Mouse (Mus musculus) midbrain, embryonic 16.5 days (tissue): ENCODE measurements around the gene Rccd1. TPM values are rescaled to one million over a fixed set of nuclear protein-coding genes. Genes with fewer than 3 reads are reported as not detected.

Experiments used
- ATAC-seq: fragments of 200-750 bp; cut with Nextera tagmentation; 2 replicates; pipeline ENCODE4 v1.8.0; 2017; ENCODE audit warnings: moderate TSS enrichment
- H3K27ac ChIP-seq: fragments of 300-500 bp; sonication (generic); 2 replicates; pipeline ENCODE4 v1.5.1; 2014; ENCODE audit warnings: mild to moderate bottlenecking, low read length, mixed read lengths
- H3K27me3 ChIP-seq: fragments of 300-500 bp; sonication (generic); 2 replicates; pipeline ENCODE4 v1.6.1; 2014; ENCODE audit warnings: low read depth, low read length, mixed read lengths; ENCODE audit not compliant: control insufficient read depth, insufficient read depth
- H3K36me3 ChIP-seq: fragments of 300-500 bp; sonication (generic); 2 replicates; pipeline ENCODE4 v1.6.1; 2014; ENCODE audit warnings: mild to moderate bottlenecking, low read length, moderate library complexity, mixed read lengths; ENCODE audit not compliant: control insufficient read depth, insufficient read depth
- H3K4me1 ChIP-seq: fragments of 300-500 bp; sonication (generic); 2 replicates; pipeline ENCODE4 v1.6.1; 2014; ENCODE audit warnings: mild to moderate bottlenecking, low read length, mixed read lengths; ENCODE audit not compliant: control insufficient read depth, insufficient read depth
- H3K4me2 ChIP-seq: fragments of 300-500 bp; sonication (generic); 2 replicates; pipeline ENCODE4 v1.6.1; 2014; ENCODE audit warnings: mild to moderate bottlenecking, low read length, mixed read lengths
- H3K4me3 ChIP-seq: fragments of 300-500 bp; sonication (generic); 2 replicates; pipeline ENCODE4 v1.5.1; 2014; ENCODE audit warnings: low read depth, mild to moderate bottlenecking, low read length, moderate library complexity, mixed read lengths
- H3K9ac ChIP-seq: fragments of 300-500 bp; sonication (generic); 2 replicates; pipeline ENCODE4 v1.6.1; 2014; ENCODE audit warnings: low read depth, low read length, mixed read lengths
- H3K9me3 ChIP-seq: fragments of 300-500 bp; sonication (generic); replicated peaks from 2 replicates; pipeline ENCODE4 v1.6.1; 2014; ENCODE audit warnings: mild to moderate bottlenecking, low read length, mixed read lengths; ENCODE audit not compliant: control insufficient read depth, poor library complexity, severe bottlenecking
- WGBS: fragments of 180-500 bp; shearing (Covaris S2); extraction: QIAGEN DNeasy Blood & Tissue Kit; methylation state at CpG from one replicate; pipeline ENCODE4 v1.1.7; 2014; 5-methylcytosine and 5-hydroxymethylcytosine counted together
- polyA plus RNA-seq: library from polyadenylated mRNA; unstranded; fragments of >200 nt; fragmentation: Nextera tagmentation; extraction: Ambion mirVana; gene quantifications from 2 replicates; pipeline ENCODE4 v1.2.1, GENCODE M21; 2015

Gene Rccd1
- polyA plus RNA-seq, 1 experiment from 2014 or later = 10.7 TPM

DNA sequence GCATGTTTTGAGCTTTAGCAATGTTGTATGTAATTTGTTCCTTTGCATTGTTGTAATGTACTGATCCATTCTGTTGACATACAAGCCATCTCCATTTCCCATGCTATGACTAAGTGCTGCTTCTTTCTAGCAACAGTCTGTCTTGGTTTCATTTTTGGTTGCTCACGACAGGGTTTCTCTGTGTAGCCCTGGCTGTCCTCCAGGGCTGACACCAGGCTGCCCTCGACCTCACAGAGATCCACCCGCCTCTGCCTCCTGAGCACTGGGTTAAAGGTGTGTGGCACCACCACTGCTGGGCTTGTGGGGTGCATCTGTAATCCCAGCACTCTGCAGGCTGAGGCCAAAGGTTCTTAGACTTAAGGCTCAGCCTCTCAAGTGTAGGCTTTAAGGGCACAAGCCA lies 24.7 kb downstream of the Rccd1 start:
- H3K27me3 ChIP-seq = no peaks in the 10 kb centered on the region

DNA sequence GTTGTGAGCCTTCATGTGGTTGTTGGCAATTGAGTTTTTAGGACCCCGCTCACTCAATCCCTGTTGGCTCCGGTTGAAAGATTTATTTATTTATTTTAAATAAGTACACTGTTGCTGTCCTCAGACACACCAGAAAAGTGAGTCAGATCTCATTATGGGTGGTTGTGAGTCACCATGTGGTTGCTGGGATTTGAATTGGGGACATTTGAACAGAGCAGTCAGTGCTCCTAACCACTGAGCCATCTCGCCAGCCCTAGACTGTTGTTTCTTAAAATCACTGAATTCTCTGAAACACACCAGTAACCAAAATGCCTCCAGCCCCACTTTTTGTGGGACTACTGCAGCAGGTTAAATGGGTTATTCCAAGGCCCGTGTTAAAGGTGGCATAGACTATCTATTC lies 25.5 kb downstream of the Rccd1 start:
- Histone ChIP-seq H3K9me3 (no peaks in the 10 kb centered on the region), H3K4me3 (no peak overlapping the region), H3K4me2 (no peak overlapping the region), H3K9ac (no peak overlapping the region), H3K36me3 (no peaks in the 10 kb centered on the region), H3K27ac (no peak overlapping the region), H3K27me3 (no peaks in the 10 kb centered on the region), H3K4me1 (peaks cover 8% of the 10 kb centered on the region)
- no peak for ATAC-seq
- WGBS = 92% methylated on average over 4 of the region's 4 CpGs

More for the DNA sequence above, 24.7 kb downstream of the Rccd1 start:
- H3K4me3 ChIP-seq = no peak overlapping the region
- no peak overlapping the region for H3K27ac ChIP-seq
- H3K9ac ChIP-seq = no peak overlapping the region
- 0 out of 2 replicates have a peak, but pooled peaks cover 2% of the 10 kb centered on the region for H3K36me3 ChIP-seq
- H3K9me3 ChIP-seq = no peaks in the 10 kb centered on the region
- no peak for ATAC-seq
- no peak overlapping the region for H3K4me2 ChIP-seq
- peaks cover 8% of the 10 kb centered on the region for H3K4me1 ChIP-seq
- 92% methylated on average over 3 of the region's 3 CpGs for WGBS

DNA sequence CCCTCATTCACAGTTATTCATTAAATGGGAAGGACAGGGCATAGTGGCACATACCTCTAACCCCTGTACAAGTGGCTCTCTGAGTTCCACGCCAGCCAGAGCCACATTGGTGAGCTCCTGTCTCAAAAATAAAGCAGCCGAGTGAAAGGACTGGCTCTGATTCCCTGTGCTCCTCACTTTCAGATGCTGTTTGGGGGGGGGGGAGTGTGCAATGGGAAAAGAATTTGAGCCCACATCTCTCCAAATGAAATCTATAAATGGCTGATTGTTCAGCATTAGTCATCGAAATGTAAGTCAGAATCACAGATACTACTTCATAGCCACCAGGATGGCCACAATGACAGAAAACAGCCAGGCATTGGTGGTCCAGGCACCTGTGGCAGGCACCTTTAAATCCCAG lies 27.2 kb downstream of the Rccd1 start:
- Histone ChIP-seq H3K4me3 (no peak overlapping the region), H3K9ac (no peak overlapping the region), H3K4me2 (no peak overlapping the region), H3K27me3 (no peaks in the 10 kb centered on the region), H3K4me1 (peaks cover 8% of the 10 kb centered on the region), H3K36me3 (no peaks in the 10 kb centered on the region), H3K27ac (no peak overlapping the region), H3K9me3 (no peaks in the 10 kb centered on the region)
- 82% methylated on average over 3 of the region's 3 CpGs for WGBS
- ATAC-seq = no peak

DNA sequence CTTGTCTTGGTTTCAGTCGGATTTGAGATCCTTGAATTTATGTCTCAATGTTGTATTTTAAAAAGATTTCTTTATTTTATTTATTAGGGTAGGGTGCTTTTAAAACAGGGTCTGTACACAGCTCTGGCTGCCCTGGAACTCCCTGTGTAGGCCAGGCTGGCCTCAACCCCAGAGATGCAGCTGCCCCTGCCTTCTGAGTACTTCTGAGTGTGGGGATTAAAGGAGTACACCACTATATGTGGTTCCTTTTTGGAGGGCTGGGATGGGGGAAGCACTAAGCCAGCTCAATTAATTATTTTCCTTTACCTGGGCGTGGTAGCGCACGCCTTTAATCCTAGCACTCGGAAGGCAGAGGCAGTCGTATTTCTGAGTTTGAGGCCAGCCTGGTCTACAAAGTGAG lies 27.8 kb downstream of the Rccd1 start:
- H3K4me2 ChIP-seq = no peak overlapping the region
- H3K4me1 ChIP-seq = peaks cover 8% of the 10 kb centered on the region

DNA sequence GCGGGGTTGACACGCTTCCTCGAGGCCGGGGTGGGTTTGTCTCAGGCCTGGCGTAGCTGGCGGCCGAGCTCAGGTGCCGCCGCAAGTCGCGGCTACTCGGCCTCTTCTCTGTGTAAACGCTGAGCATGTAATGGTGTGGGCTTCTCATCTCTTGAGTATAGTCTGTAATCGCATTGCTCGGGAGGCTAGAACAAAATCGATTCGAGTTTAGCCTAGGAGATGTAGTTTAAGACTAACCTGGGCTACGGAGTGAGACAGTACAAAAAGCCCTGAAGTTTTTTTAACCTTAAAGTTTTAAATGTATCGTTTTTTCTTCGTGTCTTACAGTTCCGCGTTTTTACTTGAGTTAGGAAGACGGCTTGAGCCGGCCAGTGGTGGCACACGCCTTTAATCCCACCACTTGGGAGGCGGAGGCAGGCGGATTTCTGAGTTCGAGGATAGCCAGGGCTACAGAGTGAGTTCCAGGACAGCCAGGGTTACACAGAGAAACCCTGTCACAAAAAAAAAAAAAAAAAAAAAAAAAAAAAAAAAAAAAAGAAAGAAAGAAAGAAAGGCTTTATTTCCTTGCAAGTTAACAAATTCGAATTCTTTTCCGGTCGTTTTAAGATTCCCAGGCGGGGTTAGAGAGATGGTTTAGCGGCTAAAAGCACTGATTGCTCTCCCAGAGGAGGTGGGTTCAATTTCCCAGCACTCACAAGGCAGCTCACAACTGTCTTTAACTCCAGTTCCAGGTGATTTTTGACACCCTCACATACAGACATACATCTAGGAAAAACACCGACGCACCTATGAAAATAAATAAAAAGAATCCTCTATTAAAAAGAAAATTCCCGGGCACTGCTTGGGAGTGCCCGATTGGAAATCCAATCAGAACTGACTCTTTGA lies 29.2 kb downstream of the Rccd1 start:
- Histone ChIP-seq H3K27me3 (no peaks in the 10 kb centered on the region), H3K27ac (peak overlapping the region; percentile 35; the same call in 1 of the 2 replicates), H3K9ac (peak overlapping the region; percentile 67), H3K9me3 (no peaks in the 10 kb centered on the region), H3K4me3 (peak overlapping the region; percentile 68), H3K36me3 (peaks cover 2% of the 10 kb centered on the region; the same call in 1 of the 2 replicates), H3K4me1 (peaks cover 8% of the 10 kb centered on the region), H3K4me2 (peak overlapping the region; percentile 98)
- ATAC-seq = no peak
- 10% methylated on average over 37 of the region's 37 CpGs for WGBS

More for the DNA sequence above, 27.8 kb downstream of the Rccd1 start:
- H3K9ac ChIP-seq = no peak overlapping the region
- no peaks in the 10 kb centered on the region for H3K27me3 ChIP-seq
- H3K9me3 ChIP-seq = no peaks in the 10 kb centered on the region
- no peaks in the 10 kb centered on the region for H3K36me3 ChIP-seq
- ATAC-seq = no peak
- 92% methylated on average over 6 of the region's 6 CpGs for WGBS
- H3K27ac ChIP-seq = no peak overlapping the region
- H3K4me3 ChIP-seq = no peak overlapping the region

DNA sequence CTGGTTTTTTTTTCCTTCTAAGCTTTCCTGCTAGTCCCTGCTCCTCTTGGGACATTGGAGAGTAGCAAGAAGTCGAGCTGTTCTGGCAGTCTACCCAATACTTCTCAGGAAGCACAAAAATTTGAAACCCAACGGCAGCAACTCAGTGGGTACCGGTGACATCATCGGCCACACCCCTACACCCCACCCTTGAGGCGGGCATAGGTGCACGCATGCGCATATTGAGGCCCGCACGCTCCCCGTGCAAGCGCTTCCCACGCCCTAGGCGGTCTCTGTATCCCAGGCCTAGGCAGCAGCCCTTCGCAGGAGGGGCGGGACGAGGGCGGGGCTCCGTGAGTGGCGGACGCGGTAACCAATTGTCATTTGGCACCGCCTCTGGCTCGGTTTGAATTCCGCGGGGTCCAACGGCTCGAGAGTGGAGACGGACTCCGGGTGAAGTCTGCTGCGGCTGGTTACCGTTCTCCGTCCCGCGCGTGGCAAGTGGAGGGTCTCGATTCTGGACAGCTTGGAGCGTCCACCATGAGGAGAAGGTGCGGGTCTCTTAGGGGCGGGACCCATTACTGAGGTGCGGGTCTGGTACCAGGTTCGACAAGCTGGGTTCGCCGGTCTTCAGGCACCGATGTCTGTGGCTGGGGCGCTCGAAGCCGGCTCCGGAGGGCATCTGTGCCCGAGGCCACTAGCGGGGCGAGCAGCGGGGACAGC lies 30.0 kb downstream of the Rccd1 start, which contains the start of gene Prc1:
Prc1 (plus strand) TSS at position 389 of the 702 bp plus-strand sequence.
- Histone ChIP-seq H3K4me2 (peak within 1 kb of the TSS; percentile 98), H3K36me3 (peaks cover 2% of the 10 kb centered on the region; the same call in 1 of the 2 replicates), H3K4me1 (peaks cover 8% of the 10 kb centered on the region), H3K27me3 (no peaks in the 10 kb centered on the region), H3K9ac (peak within 1 kb of the TSS; percentile 67), H3K27ac (peak within 1 kb of the TSS; percentile 64), H3K4me3 (peak within 1 kb of the TSS; percentile 68), H3K9me3 (no peaks in the 10 kb centered on the region)
- ATAC-seq = peak; percentile 99
- under 1% methylated on average over 52 of the region's 52 CpGs for WGBS

DNA sequence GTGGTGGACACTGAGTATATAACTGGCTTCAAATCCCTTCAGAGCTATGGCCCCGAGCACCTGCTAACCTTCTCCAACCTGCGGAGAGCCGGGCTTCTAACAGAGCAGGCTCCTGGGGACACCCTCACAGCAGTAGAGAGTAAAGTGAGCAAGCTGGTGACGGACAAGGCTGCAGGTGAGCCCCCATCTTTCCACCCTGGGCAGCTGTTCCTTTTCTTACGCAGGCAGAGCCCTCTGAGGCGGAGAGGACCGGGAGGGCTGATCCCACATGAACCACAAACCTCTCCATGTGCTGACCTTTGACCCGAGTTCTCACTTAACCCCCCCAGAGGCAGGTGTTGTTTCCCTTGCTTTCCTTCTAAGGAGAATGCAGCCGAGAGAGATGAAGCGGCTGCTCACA lies 36.5 kb downstream of the Rccd1 start:
- 82% methylated on average over 10 of the region's 10 CpGs for WGBS
- no peak overlapping the region for H3K9ac ChIP-seq
- no peak overlapping the region for H3K27ac ChIP-seq
- H3K9me3 ChIP-seq = no peaks in the 10 kb centered on the region
- H3K27me3 ChIP-seq = no peaks in the 10 kb centered on the region
- H3K4me2 ChIP-seq = no peak overlapping the region
- H3K4me1 ChIP-seq = no peaks in the 10 kb centered on the region
- ATAC-seq = no peak
- H3K4me3 ChIP-seq = no peak overlapping the region
- peaks cover 45% of the 10 kb centered on the region for H3K36me3 ChIP-seq

DNA sequence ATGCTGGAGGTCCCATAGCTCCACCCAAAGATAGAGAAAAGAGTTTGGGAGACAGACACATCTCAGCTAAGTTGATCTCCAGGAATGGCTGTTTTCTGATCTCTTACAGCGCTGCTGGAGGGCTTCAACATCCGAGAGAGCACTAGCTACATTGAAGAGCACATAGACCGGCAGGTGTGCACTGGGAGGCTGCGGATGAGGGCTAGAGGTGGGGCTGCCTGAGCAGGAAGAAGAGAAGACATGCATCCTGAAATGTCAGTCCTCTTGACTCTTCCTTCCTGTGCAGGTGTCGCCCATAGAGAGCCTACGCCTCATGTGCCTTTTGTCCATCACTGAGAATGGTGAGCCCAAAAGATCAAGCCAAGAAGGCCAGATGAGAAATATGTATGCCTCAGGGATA lies 38.5 kb downstream of the Rccd1 start:
- peaks cover 45% of the 10 kb centered on the region for H3K36me3 ChIP-seq
- H3K27ac ChIP-seq = no peak overlapping the region
- H3K4me1 ChIP-seq = no peaks in the 10 kb centered on the region
- ATAC-seq = no peak
- H3K4me2 ChIP-seq = no peak overlapping the region
- H3K9me3 ChIP-seq = no peaks in the 10 kb centered on the region
- H3K9ac ChIP-seq = no peak overlapping the region
- H3K4me3 ChIP-seq = no peak overlapping the region
- no peaks in the 10 kb centered on the region for H3K27me3 ChIP-seq
- WGBS = 96% methylated on average over 6 of the region's 6 CpGs

DNA sequence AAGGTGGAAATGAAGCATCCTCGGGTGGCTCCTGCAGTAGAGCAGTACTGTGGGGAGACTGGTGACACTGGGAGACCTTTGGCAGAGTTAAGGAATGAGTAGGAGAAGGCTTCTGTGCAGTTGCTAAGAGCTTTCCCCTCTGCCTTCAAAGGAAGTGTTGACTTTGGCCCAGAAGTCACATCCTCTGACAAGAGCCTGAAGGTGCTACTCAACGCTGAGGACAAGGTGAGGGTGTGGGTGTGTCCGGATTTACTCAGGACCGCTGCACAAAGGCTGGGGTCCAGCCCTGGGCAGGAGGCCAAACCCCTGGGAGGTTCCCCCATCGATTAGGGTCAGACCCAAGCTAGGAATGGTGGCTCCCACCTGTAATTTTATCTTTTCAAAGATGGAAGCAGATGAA lies 39.9 kb downstream of the Rccd1 start:
- H3K4me2 ChIP-seq = no peak overlapping the region
- no peak overlapping the region for H3K9ac ChIP-seq
- H3K27ac ChIP-seq = no peak overlapping the region
- 91% methylated on average over 5 of the region's 5 CpGs for WGBS
- H3K4me3 ChIP-seq = no peak overlapping the region
- no peaks in the 10 kb centered on the region for H3K27me3 ChIP-seq
- no peaks in the 10 kb centered on the region for H3K9me3 ChIP-seq
- no peak for ATAC-seq
- no peaks in the 10 kb centered on the region for H3K4me1 ChIP-seq
- peaks cover 52% of the 10 kb centered on the region for H3K36me3 ChIP-seq
